Mouse (Mus musculus): Measurements from ENCODE around the gene Zfp853. TPM values are rescaled to one million over a fixed set of nuclear protein-coding genes. Genes with fewer than 3 reads are reported as not detected.

Zfp853 gene
- polyA plus RNA-seq, 2 experiments: 0.10 TPM; not detected in 1

DNA sequence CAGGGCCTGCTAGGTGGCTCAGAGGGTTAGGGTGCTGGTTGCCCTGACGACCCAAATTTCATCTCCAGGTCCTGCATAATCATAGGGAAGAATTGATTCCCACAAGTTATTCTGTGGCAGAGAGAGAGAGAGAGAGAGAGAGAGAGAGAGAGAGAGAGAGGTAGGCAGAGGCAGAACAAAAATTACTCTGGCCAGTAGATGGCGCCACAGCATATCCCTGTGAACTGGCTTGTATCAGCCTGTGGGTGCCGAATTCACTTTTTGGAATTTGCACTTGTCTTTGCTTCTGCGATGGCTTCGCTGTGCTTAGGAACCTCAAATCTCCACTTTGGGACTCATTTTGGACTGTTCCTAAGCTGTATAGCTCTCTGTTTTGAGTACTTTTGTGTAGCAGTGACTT, 40.4 kb upstream of the Zfp853 start:
- H3K27ac ChIP-seq: no peak overlapping the region
- H3K9ac ChIP-seq (replicated peaks): no peak overlapping the region
- H3K4me3 ChIP-seq (ENCODE audit: insufficient read depth in 1 of 2, low read depth in 2 of 2, low read length in 2 of 2): no peak overlapping the region
- ATAC-seq (ENCODE audit: insufficient read depth) (no peak), DNase-seq (ENCODE audit: low read depth in 3 of 3, low spot score in 3 of 3) (peak in 2 of 3 experiments; percentile 37 to 55)
- peaks cover 4 to 8% of the 10 kb centered on the region in 2 experiments for H3K4me1 ChIP-seq (replicated peaks; ENCODE audit: control insufficient read depth in 2 of 2, insufficient read depth in 2 of 2, low read length in 1 of 2)
- H3K9me3 ChIP-seq (ENCODE audit: control insufficient read depth, low read length): no peaks in the 10 kb centered on the region
- no peaks in the 10 kb centered on the region for H3K27me3 ChIP-seq (ENCODE audit: control insufficient read depth, insufficient read depth, low read length)
- TF ChIP-seq EP300 (IDR thresholded peaks at IDR 0.05; ENCODE audit: low read depth): no peak
- peak; percentile 85 for TF ChIP-seq CTCF (IDR thresholded peaks at IDR 0.05; ENCODE audit: low read depth)
- no peak overlapping the region for H3K4me2 ChIP-seq (ENCODE audit: low read depth)
- WGBS (ENCODE audit: insufficient replicate concordance): 8% methylated on average over 5 of the region's 5 CpGs
- no peaks in the 10 kb centered on the region for H3K36me3 ChIP-seq (replicated peaks; ENCODE audit: control insufficient read depth, insufficient read depth, low read depth)

DNA sequence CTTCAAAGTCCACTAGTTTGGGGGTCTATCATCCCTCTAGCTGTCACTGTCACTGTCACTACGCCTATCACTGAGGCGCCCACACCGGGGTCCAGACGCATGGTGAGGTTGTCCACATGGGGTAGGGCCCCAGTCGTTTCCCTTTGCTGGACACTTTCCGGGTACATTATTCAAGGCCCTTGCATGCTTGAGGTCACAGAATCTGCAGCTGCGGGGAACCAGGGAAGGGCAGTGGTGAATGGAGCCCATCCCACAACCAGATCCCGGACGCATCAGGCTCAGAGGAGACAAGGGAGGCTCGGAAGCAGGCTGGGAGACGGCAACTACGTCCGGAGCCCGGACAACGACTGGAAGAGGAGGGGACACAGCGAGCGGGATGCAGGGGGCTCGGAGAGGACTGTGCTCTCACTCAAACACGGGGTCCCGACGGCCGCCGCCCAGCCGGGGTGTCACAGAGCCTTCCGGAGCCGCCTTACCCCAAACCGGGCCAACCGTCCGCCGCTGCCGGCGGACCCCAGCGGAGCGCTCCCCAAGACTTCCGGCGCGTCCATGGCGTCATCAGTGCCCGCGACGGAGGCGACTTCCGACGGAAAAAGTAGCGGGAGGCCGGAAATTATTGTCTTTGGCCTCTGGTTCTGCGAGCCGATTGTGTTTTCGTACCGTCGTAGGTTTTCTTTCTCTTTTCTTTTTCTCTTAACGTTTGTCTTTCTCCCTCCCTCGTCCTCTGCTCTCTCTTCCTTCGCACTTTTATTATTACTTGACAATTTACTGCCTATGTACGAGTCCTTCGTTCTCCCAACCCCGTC, 35.5 kb upstream of the Zfp853 start, which contains the start of gene Zdhhc4:
Zdhhc4 (minus strand) TSS at position 567 of the 806 bp plus-strand sequence.
- DNase-seq (ENCODE audit: low read depth in 3 of 3, low spot score in 3 of 3) (peak; percentile 74 to 78 (median 77)), ATAC-seq (ENCODE audit: insufficient read depth) (peak; percentile 80)
- Histone ChIP-seq H3K27ac (peak within 1 kb of the TSS; percentile 2), H3K4me2 (ENCODE audit: low read depth) (peak within 1 kb of the TSS; percentile 85), H3K9ac (replicated peaks) (peak within 1 kb of the TSS; percentile 82), H3K4me3 (ENCODE audit: insufficient read depth in 1 of 2, low read depth in 2 of 2, low read length in 2 of 2) (peak within 1 kb of the TSS; percentile 74 to 83), H3K4me1 (replicated peaks; ENCODE audit: control insufficient read depth in 2 of 2, insufficient read depth in 2 of 2, low read length in 1 of 2) (peaks cover 12 to 13% of the 10 kb centered on the region in 2 experiments), H3K36me3 (replicated peaks; ENCODE audit: control insufficient read depth, insufficient read depth, low read depth) (peaks cover 7% of the 10 kb centered on the region), H3K27me3 (ENCODE audit: control insufficient read depth, insufficient read depth, low read length) (no peaks in the 10 kb centered on the region), H3K9me3 (ENCODE audit: control insufficient read depth, low read length) (no peaks in the 10 kb centered on the region)
- WGBS (ENCODE audit: insufficient replicate concordance): under 1% methylated on average over 57 of the region's 57 CpGs
- no peak for TF ChIP-seq CTCF (IDR thresholded peaks at IDR 0.05; ENCODE audit: low read depth)
- no peak for TF ChIP-seq EP300 (IDR thresholded peaks at IDR 0.05; ENCODE audit: low read depth)

DNA sequence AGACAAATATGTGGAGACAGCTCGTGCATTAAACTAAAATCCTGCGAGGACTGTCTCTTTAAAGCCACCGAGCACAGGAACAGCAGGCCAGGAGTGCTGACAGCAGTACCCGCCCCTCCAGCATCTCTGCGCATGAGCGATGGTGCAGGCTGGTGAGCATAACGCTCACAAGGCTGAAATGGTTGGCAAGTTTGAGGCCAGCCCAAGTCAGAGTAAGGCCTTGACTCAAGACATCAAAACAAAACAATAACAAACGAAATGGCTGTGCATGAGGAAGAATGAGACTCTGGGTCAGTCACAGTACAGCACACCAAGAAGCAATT, 23.8 kb upstream of the Zfp853 start:
- Histone ChIP-seq H3K4me3 (ENCODE audit: insufficient read depth in 1 of 2, low read depth in 2 of 2, low read length in 2 of 2) (no peak overlapping the region), H3K4me2 (ENCODE audit: low read depth) (no peak overlapping the region), H3K9ac (replicated peaks) (no peak overlapping the region), H3K4me1 (replicated peaks; ENCODE audit: control insufficient read depth in 2 of 2, insufficient read depth in 2 of 2, low read length in 1 of 2) (peaks cover 3 to 6% of the 10 kb centered on the region in 2 experiments; a peak in 3 of 4 replicates), H3K36me3 (replicated peaks; ENCODE audit: control insufficient read depth, insufficient read depth, low read depth) (peaks cover 13% of the 10 kb centered on the region), H3K27ac (no peak overlapping the region), H3K27me3 (ENCODE audit: control insufficient read depth, insufficient read depth, low read length) (no peaks in the 10 kb centered on the region), H3K9me3 (ENCODE audit: control insufficient read depth, low read length) (no peaks in the 10 kb centered on the region)
- DNase-seq (ENCODE audit: low read depth in 3 of 3, low spot score in 3 of 3) (no peak), ATAC-seq (ENCODE audit: insufficient read depth) (no peak)
- TF ChIP-seq EP300 (IDR thresholded peaks at IDR 0.05; ENCODE audit: low read depth): no peak
- no peak for TF ChIP-seq CTCF (IDR thresholded peaks at IDR 0.05; ENCODE audit: low read depth)
- 77% methylated on average over 8 of the region's 8 CpGs for WGBS (ENCODE audit: insufficient replicate concordance)

DNA sequence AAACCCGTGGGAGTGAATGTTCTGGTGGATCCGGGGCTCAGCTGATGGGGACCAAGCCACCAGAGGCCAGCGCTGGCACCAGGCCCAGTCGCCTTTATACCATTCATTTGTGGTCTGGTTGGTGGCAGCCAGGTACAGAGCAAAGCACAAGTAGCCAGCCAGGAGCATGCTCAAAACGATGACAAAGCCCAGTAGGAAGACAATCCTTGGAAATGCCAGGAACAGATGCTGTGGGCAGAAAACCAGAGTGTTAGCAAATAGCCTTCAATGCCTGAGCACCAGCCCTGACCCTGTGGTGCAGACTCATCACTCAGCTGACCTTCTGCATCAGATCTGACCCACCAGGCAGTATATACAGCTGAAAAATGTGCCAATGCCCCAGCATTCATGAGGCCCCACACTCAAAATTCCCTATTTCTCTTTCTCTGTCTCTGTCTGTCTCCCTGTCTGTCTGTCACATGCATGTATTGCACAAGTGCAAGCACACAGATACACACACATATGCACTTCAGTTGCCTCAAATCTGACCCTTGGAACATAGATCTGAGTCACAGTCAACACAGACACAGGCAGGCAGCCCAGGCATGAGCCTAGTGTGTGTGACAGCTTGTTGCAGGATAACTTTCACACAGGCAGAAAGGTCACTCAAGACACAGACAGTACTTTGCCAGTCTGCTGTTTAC, 23.3 kb upstream of the Zfp853 start:
- no peak overlapping the region for H3K27ac ChIP-seq
- peaks cover 12% of the 10 kb centered on the region for H3K36me3 ChIP-seq (replicated peaks; ENCODE audit: control insufficient read depth, insufficient read depth, low read depth)
- H3K9me3 ChIP-seq (ENCODE audit: control insufficient read depth, low read length): no peaks in the 10 kb centered on the region
- H3K4me2 ChIP-seq (ENCODE audit: low read depth): no peak overlapping the region
- ATAC-seq (ENCODE audit: insufficient read depth): no peak
- TF ChIP-seq EP300 (IDR thresholded peaks at IDR 0.05; ENCODE audit: low read depth): no peak
- no peak for TF ChIP-seq CTCF (IDR thresholded peaks at IDR 0.05; ENCODE audit: low read depth)
- DNase-seq (ENCODE audit: low read depth in 3 of 3, low spot score in 3 of 3): no peak
- no peak overlapping the region for H3K4me3 ChIP-seq (ENCODE audit: insufficient read depth in 1 of 2, low read depth in 2 of 2, low read length in 2 of 2)
- H3K4me1 ChIP-seq (replicated peaks; ENCODE audit: control insufficient read depth in 2 of 2, insufficient read depth in 2 of 2, low read length in 1 of 2): peaks cover 3 to 6% of the 10 kb centered on the region in 2 experiments; a peak in 3 of 4 replicates
- no peaks in the 10 kb centered on the region for H3K27me3 ChIP-seq (ENCODE audit: control insufficient read depth, insufficient read depth, low read length)
- H3K9ac ChIP-seq (replicated peaks): no peak overlapping the region
- WGBS (ENCODE audit: insufficient replicate concordance): 86% methylated on average over 5 of the region's 5 CpGs

GRCm38 (mm10) chr5:143315514-143315888, 22.1 kb upstream of the Zfp853 start:
- H3K9ac ChIP-seq (replicated peaks): no peak overlapping the region

More at GRCm38 (mm10) chr5:143315514-143315888, 22.1 kb upstream of the Zfp853 start:
- no peaks in the 10 kb centered on the region for H3K27me3 ChIP-seq (ENCODE audit: control insufficient read depth, insufficient read depth, low read length)
- peaks cover 14% of the 10 kb centered on the region for H3K36me3 ChIP-seq (replicated peaks; ENCODE audit: control insufficient read depth, insufficient read depth, low read depth)
- peaks cover 3 to 10% of the 10 kb centered on the region in 2 experiments; a peak in 3 of 4 replicates for H3K4me1 ChIP-seq (replicated peaks; ENCODE audit: control insufficient read depth in 2 of 2, insufficient read depth in 2 of 2, low read length in 1 of 2)
- 18% methylated on average over 8 of the region's 8 CpGs for WGBS (ENCODE audit: insufficient replicate concordance)
- DNase-seq (ENCODE audit: low read depth in 3 of 3, low spot score in 3 of 3) (no peak), ATAC-seq (ENCODE audit: insufficient read depth) (peak; percentile 4; the same call in 1 of the 2 replicates)
- peak overlapping the region in 1 of 2 experiments; percentile 75; a peak in 2 of 4 replicates for H3K4me3 ChIP-seq (ENCODE audit: insufficient read depth in 1 of 2, low read depth in 2 of 2, low read length in 2 of 2)
- peak overlapping the region; percentile 53 for H3K4me2 ChIP-seq (ENCODE audit: low read depth)
- no peak overlapping the region for H3K27ac ChIP-seq
- no peaks in the 10 kb centered on the region for H3K9me3 ChIP-seq (ENCODE audit: control insufficient read depth, low read length)
- no peak for TF ChIP-seq EP300 (IDR thresholded peaks at IDR 0.05; ENCODE audit: low read depth)
- TF ChIP-seq CTCF (IDR thresholded peaks at IDR 0.05; ENCODE audit: low read depth): no peak
